Mouse (Mus musculus): Measurements from ENCODE around the gene Mrpl38. TPM values are rescaled to one million over a fixed set of nuclear protein-coding genes. Genes with fewer than 3 reads are reported as not detected.

The Mrpl38 gene
- total RNA-seq (2022), result 10 to 100 TPM; 46.4 to 51.6 (median 50.3) TPM

DNA sequence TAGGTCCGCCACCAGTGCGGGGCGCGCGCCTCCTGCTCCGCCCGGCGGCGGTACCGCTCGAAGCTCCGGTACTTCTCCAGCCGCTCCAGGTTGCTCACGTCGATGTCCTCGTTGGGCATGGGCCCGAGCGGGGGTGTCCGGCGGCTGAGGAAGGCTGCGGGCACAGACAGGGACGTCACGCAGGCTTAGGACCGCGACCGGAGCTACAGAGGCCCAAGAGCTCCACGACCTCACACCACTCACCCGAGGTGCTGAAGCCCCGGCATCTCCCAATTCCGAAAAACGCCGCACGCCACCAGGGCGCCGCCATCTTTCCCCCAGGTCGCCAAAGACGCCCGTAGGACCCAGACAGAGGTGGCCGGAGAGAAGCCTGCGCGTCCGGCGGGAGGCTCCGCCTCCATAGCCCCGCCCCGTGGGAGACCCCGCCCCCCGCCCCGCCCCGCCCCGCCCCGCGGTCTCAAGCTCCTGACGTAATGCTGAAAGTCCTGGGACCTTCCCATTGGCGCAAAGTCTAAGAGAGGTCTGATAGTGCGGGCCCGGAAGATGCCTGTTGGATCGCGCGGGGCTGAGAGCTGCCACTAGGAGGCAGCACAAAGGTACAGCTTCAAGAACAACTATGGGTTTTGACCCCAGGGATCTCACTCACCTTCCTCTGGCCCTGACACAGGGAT lies at the start of gene Mrpl38:
TSS of gene Mrpl38 (minus strand) at position 401 of the 671 bp plus-strand sequence.
- DNase-seq (ENCODE audit: low spot score in 2 of 2), result peak; percentile 82 to 89

DNA sequence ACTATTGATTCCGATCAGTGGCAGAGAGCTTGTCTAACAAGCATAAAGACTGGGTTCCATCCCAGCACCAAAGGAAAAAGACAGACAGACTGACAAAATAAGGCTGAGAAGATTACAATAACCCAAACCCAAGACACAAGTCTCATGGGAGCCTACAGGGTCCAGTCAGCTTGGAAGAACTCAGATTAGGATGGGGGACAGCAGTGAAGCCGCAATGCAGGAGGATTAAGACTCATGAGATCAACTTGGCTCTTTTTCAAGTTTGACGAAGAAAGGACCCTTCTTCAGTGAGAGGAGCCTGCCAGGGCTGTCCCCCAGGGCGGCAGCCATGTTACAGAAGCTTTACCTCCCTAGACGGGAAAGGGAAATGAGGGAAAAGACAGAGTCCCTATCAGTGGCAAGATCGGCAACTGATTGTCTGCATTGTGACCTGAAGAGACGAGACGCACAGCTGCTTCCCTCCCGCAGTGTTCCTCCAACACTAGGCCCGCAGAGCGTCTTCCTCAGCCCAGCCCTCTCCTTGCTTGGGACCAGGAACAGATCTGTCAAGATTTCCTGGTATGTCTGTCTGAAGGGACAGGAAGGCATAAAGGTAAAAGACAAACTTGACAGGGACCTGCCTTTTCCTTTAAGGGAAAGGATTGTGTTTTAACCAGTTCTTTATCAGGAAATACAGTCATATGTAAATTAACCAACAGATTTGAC lies 48.7 kb upstream of the Mrpl38 start:
- no peak for DNase-seq (ENCODE audit: low spot score in 2 of 2)

DNA sequence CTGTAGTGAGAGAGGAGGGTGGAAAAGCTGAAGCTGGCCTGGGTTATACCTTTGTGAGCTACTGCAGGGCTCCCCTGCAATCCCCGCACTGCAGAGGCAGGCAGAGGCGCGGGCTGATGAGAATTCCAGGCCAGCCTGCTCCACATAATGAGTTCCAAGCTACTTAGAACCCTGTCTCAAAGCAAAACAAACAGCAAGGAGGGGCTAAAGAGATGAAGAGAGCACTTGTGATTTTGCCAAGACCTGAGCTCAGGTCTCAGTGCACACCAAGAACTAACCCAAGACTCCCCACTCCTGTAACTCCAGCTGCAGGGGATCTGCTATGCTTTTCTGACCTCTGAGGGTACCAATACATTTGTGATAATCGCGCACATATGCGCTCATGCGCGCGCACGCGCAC lies 47.7 kb upstream of the Mrpl38 start:
- DNase-seq (ENCODE audit: low spot score in 2 of 2), result no peak

GRCm38 (mm10) chr11:116185836-116186235 lies 47.2 kb upstream of the Mrpl38 start:
- DNase-seq (ENCODE audit: low spot score in 2 of 2), result no peak

DNA sequence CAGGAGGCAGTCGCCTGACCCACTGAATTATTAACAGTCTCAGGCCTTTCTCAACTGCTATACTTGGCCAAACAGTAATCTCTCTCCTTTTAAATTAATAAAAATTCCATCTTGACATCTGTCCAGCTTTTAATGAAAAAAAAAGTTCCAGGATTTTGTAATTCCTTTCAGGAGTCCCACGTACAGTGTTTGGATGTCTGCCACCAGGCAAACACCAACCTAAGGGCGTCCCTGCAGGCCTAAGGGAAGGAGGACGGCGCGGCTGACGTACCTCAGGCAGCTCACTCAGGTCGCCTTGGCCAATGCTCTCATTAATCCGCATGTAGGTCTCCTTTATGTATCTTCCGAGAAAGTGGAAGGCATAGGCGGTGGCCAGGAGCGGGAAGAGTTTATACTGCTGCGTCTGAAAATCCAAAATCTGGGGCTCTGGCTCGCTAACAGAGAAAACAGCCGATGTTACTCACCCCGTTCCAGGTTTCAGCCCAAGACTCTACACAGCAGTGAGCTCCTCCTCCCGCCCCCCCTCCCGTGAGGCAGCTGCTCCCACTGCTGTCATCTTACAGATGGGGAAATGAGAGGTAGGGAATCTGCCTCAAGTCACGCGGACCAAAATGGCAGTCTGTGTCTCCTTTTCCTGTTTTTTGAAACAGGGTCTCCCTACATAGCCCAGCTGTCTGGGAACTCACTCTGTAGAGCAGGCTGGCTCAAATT lies 39.9 kb upstream of the Mrpl38 start:
- no peak for DNase-seq (ENCODE audit: low spot score in 2 of 2)

GRCm38 (mm10) chr11:116176010-116176409 lies 37.3 kb upstream of the Mrpl38 start:
- DNase-seq (ENCODE audit: low spot score in 2 of 2), result no peak

- DNase-seq (ENCODE audit: low spot score in 2 of 2), result no peak
Measured at GRCm38 (mm10) chr11:116174775-116175448, 36.2 kb upstream of the Mrpl38 start.

- no peak for DNase-seq (ENCODE audit: low spot score in 2 of 2)
Measured at GRCm38 (mm10) chr11:116171959-116172358, 33.3 kb upstream of the Mrpl38 start.

- DNase-seq (ENCODE audit: low spot score in 2 of 2), result no peak
Measured at GRCm38 (mm10) chr11:116170003-116170800, 31.5 kb upstream of the Mrpl38 start.

DNA sequence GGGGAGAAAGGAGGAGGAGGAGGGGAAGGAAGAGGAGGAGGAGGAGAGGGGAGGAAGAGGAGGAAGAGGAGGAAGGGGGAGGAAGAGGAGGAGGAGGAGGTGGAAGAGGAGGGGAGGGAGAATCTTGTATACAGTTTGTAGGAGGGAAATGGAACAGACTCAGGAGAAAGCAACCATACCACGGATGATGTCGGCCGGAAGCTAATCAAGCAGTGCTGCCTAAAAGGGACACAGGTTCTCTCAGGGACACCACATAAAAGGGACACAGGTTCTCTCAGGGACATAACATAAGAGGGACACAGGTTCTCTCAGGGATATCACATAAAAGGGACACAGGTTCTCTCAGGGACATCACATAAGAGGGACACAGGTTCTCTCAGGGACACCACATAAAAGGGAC lies 30.5 kb upstream of the Mrpl38 start:
- no peak for DNase-seq (ENCODE audit: low spot score in 2 of 2)

DNA sequence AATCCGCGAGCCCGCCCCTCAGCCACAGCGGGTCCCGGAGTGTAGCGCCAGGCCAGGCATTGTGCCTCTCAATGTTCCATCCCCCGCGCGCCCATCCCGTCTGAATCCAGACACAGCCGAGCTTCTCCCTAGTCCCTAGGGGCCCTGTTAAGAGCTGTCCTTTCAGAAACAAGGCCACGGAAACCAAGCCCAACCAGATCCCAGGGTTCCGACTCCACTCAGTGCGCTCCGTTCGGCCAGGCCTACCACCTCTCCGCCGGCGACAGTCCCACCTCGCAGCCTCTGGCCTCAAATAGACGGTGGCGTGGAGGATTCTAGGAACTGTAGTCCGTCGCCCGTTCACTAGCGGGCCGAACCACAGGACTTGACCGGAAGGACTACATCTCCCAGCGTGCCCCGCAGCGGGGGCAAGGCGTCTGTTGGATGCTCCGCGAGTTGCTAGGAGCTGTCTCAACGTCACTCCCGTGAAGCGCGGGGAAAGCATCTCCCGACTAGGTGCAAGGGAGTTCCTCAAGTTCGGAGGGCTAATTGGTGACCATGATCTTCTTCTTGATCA lies 29.3 kb upstream of the Mrpl38 start, which contains the start of gene Fbf1:
TSS of gene Fbf1 (minus strand) at position 283 of the 556 bp plus-strand sequence.
- DNase-seq (ENCODE audit: low spot score in 2 of 2), result peak; percentile 85 to 89

DNA sequence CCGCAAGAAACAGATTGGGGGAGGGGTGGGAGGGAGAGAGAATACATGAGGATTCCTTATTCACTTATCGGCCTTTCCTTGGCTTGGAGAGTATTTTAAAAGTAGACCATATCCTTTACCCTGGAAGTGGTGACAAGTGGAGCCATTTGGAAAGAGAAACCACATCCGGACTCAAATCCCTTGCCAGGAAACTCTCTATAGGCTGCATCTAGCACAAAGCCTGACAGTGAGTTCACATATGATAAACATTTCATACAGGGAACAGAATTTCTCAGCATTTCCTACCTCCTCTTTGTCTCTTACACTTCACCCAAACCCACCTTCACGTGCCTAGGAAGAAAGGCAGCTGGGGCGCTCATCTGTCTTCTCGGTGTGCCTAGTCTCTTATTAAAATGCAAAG lies 28.6 kb upstream of the Mrpl38 start:
- DNase-seq (ENCODE audit: low spot score in 2 of 2), result no peak

DNA sequence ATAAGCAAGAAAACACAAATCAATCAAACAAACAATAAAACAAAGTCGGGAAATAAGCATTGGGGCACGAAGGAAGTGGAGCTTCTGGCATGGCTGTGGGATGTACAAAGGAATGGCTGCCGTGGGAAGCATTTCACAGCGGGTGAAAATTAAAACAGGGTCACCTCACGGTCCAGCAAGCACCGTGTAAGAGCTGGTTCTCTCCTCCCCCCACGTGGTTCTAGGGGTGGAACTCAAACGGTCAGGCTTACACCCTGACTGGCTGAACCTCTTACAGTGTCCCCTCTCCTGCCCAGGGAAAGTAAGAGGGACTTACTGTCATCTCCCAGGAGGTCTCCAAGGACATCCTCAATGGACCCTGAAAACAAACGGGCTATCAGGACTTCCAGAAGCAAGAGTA lies 24.3 kb upstream of the Mrpl38 start:
- no peak for DNase-seq (ENCODE audit: low spot score in 2 of 2)

- DNase-seq (ENCODE audit: low spot score in 2 of 2), result no peak
Measured at GRCm38 (mm10) chr11:116162146-116162545, 23.5 kb upstream of the Mrpl38 start.

GRCm38 (mm10) chr11:116161312-116161711 lies 22.6 kb upstream of the Mrpl38 start:
- no peak for DNase-seq (ENCODE audit: low spot score in 2 of 2)

DNA sequence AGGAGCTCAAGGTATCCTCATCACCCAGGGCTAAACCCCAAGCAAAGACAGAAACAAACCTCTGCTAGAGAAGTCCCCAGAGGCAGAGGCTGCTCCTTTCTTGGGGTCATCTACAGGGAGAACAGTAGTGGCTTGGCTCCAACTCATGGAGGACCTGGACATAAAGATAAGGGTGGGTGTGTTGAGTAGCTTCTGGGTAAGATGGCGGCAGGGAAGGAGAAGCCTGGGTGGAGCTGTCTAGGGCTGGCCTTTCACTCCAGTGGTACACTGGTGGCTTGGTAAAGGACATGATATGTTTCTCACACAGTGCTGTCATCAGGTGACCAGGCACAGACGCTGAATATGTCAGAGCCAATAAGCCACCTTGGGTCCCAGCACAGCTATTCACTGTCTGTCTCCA lies 12.3 kb upstream of the Mrpl38 start:
- DNase-seq (ENCODE audit: low spot score in 2 of 2), result no peak

- no peak for DNase-seq (ENCODE audit: low spot score in 2 of 2)
Measured at GRCm38 (mm10) chr11:116149341-116149740, 10.7 kb upstream of the Mrpl38 start.

GRCm38 (mm10) chr11:116148761-116149221 lies 10.1 kb upstream of the Mrpl38 start:
- no peak for DNase-seq (ENCODE audit: low spot score in 2 of 2)

GRCm38 (mm10) chr11:116146294-116146985 lies 7.8 kb upstream of the Mrpl38 start:
- DNase-seq (ENCODE audit: low spot score in 2 of 2), result no peak

Measured in gastrocnemius, adult 8-10 months (tissue).